Mouse (Mus musculus): ENCODE measurements around the gene Nrxn3. TPM values are rescaled to one million over a fixed set of nuclear protein-coding genes. Genes with fewer than 3 reads are reported as not detected.

Nrxn3 gene
- polyA plus RNA-seq, 1 experiment = 1.0 TPM

- Histone ChIP-seq H3K4me1 (ENCODE audit: control insufficient read depth, insufficient read depth, low read length) (no peaks in the 10 kb centered on the region), H3K27ac (ENCODE audit: control insufficient read depth, insufficient read depth, low read depth, low read length, poor library complexity) (no peak overlapping the region), H3K4me3 (replicated peaks; ENCODE audit: control insufficient read depth, low read depth, low read length) (no peak overlapping the region)
- WGBS = 73% methylated on average over 7 of the region's 7 CpGs
- TF ChIP-seq CTCF (IDR thresholded peaks at IDR 0.05; ENCODE audit: control insufficient read depth, insufficient read depth, low read length) (no peak), POLR2A (IDR thresholded peaks at IDR 0.05; ENCODE audit: borderline replicate concordance, control insufficient read depth, low read depth, low read length) (no peak)
Measured at GRCm38 (mm10) chr12:89109779-89110335, 387.2 kb downstream of the Nrxn3 start.

DNA sequence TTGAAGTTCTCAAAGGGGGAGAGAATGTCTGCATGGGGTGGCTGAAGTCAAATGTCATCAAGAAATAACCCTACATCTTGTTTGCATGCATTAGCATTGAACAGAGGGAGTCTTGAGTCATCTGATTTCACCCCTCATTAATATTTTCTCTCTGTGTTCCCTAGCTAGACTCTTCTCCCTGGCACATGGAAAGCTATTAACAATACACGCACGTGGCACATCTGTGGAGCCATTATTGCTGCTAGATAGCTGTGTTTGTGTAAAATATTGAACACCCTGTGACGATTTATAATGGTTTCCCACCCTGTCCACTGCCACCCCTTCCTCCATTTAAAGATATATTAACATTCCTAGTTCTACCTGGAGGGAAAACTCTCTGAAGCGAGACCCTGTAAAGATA is 405.9 kb downstream of the Nrxn3 start:
- TF ChIP-seq CTCF (IDR thresholded peaks at IDR 0.05; ENCODE audit: control insufficient read depth, insufficient read depth, low read length) = no peak
- TF ChIP-seq POLR2A (IDR thresholded peaks at IDR 0.05; ENCODE audit: borderline replicate concordance, control insufficient read depth, low read depth, low read length) = no peak
- Histone ChIP-seq H3K27ac (ENCODE audit: control insufficient read depth, insufficient read depth, low read depth, low read length, poor library complexity) (no peak overlapping the region), H3K4me3 (replicated peaks; ENCODE audit: control insufficient read depth, low read depth, low read length) (no peak overlapping the region), H3K4me1 (ENCODE audit: control insufficient read depth, insufficient read depth, low read length) (no peaks in the 10 kb centered on the region)
- WGBS = 71% methylated on average over 4 of the region's 4 CpGs

GRCm38 (mm10) chr12:89129139-89129907 is 406.6 kb downstream of the Nrxn3 start:
- no peaks in the 10 kb centered on the region for H3K4me1 ChIP-seq (ENCODE audit: control insufficient read depth, insufficient read depth, low read length)
- no peak overlapping the region for H3K27ac ChIP-seq (ENCODE audit: control insufficient read depth, insufficient read depth, low read depth, low read length, poor library complexity)
- no peak overlapping the region for H3K4me3 ChIP-seq (replicated peaks; ENCODE audit: control insufficient read depth, low read depth, low read length)
- TF ChIP-seq CTCF (IDR thresholded peaks at IDR 0.05; ENCODE audit: control insufficient read depth, insufficient read depth, low read length) (no peak), POLR2A (IDR thresholded peaks at IDR 0.05; ENCODE audit: borderline replicate concordance, control insufficient read depth, low read depth, low read length) (no peak)
- 73% methylated on average over 9 of the region's 9 CpGs for WGBS

DNA sequence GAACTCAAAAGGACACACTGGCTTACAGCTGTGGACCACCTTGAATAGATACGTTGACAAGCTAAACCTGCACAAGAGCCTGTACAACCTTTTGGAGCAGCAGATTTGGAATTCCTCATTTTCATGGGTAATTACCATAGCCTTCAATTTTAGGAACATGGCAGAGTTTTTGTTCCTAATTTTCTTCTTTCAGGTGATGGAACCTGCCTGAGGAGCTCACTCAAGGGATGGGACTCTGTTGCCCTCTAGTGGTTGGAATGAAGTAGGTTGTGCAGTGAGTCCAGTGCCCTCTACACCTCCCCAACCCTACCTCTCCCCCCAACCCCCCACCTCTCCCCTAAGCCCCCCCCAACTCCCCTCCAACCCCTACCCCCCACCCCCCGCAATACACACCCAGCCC is 411.7 kb downstream of the Nrxn3 start:
- no peak for TF ChIP-seq POLR2A (IDR thresholded peaks at IDR 0.05; ENCODE audit: borderline replicate concordance, control insufficient read depth, low read depth, low read length)
- peak; percentile 44 for TF ChIP-seq CTCF (IDR thresholded peaks at IDR 0.05; ENCODE audit: control insufficient read depth, insufficient read depth, low read length)
- H3K4me1 ChIP-seq (ENCODE audit: control insufficient read depth, insufficient read depth, low read length) = no peaks in the 10 kb centered on the region
- H3K4me3 ChIP-seq (replicated peaks; ENCODE audit: control insufficient read depth, low read depth, low read length) = no peak overlapping the region
- H3K27ac ChIP-seq (ENCODE audit: control insufficient read depth, insufficient read depth, low read depth, low read length, poor library complexity) = no peak overlapping the region
- 61% methylated on average over 2 of the region's 2 CpGs for WGBS

- no peak overlapping the region for H3K4me3 ChIP-seq (replicated peaks; ENCODE audit: control insufficient read depth, low read depth, low read length)
- no peak overlapping the region for H3K27ac ChIP-seq (ENCODE audit: control insufficient read depth, insufficient read depth, low read depth, low read length, poor library complexity)
- 63% methylated on average over 8 of the region's 8 CpGs for WGBS
- no peaks in the 10 kb centered on the region for H3K4me1 ChIP-seq (ENCODE audit: control insufficient read depth, insufficient read depth, low read length)
- TF ChIP-seq POLR2A (IDR thresholded peaks at IDR 0.05; ENCODE audit: borderline replicate concordance, control insufficient read depth, low read depth, low read length) (no peak), CTCF (IDR thresholded peaks at IDR 0.05; ENCODE audit: control insufficient read depth, insufficient read depth, low read length) (no peak)
Measured at GRCm38 (mm10) chr12:89134774-89135307, 412.2 kb downstream of the Nrxn3 start.

DNA sequence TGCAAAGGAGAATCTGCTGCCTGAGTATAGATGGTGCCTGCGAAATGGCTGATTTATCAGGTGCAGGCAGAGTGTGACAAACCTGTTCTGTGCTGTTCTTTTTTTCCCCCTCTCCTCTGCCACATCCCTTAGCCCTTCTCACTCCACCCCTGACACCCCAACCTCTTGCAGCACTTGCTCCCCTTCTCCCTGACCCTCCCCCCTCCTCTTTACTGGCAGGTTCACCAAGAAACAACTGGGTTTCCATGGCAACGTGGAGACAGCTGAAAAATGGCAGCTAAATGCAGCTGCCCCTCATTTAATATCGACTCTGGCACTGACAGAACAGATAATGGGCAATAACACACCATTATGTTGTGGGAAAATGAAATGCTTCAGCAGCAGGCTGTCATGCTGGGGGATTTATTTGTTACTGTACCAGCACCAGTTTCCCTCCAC is 426.3 kb downstream of the Nrxn3 start:
- Histone ChIP-seq H3K27ac (ENCODE audit: control insufficient read depth, insufficient read depth, low read depth, low read length, poor library complexity) (no peak overlapping the region), H3K4me1 (ENCODE audit: control insufficient read depth, insufficient read depth, low read length) (no peaks in the 10 kb centered on the region), H3K4me3 (replicated peaks; ENCODE audit: control insufficient read depth, low read depth, low read length) (no peak overlapping the region)
- 26% methylated on average over 3 of the region's 3 CpGs for WGBS
- TF ChIP-seq POLR2A (IDR thresholded peaks at IDR 0.05; ENCODE audit: borderline replicate concordance, control insufficient read depth, low read depth, low read length) (no peak), CTCF (IDR thresholded peaks at IDR 0.05; ENCODE audit: control insufficient read depth, insufficient read depth, low read length) (no peak)

DNA sequence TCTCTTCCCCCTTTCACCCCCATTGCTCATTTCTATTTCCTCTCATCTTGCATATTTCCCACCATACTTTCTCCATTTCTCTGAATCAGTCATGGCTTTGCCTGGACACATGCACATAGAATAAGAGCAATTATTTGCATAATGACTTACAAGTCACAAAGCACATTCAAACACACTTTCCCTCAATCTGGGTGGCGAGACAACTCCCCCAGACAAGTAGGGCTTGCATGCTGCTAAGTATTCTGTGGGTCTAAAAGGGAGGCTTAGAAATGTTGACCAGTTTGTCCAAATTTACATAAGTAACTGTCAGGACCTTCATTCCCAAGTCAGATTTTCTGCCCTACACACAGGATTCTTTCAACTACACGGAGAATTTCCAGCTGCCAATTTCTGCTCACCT is 426.8 kb downstream of the Nrxn3 start:
- no peak overlapping the region for H3K27ac ChIP-seq (ENCODE audit: control insufficient read depth, insufficient read depth, low read depth, low read length, poor library complexity)
- TF ChIP-seq POLR2A (IDR thresholded peaks at IDR 0.05; ENCODE audit: borderline replicate concordance, control insufficient read depth, low read depth, low read length) (no peak), CTCF (IDR thresholded peaks at IDR 0.05; ENCODE audit: control insufficient read depth, insufficient read depth, low read length) (no peak)
- 64% methylated on average over 2 of the region's 2 CpGs for WGBS
- no peak overlapping the region for H3K4me3 ChIP-seq (replicated peaks; ENCODE audit: control insufficient read depth, low read depth, low read length)
- H3K4me1 ChIP-seq (ENCODE audit: control insufficient read depth, insufficient read depth, low read length) = no peaks in the 10 kb centered on the region

DNA sequence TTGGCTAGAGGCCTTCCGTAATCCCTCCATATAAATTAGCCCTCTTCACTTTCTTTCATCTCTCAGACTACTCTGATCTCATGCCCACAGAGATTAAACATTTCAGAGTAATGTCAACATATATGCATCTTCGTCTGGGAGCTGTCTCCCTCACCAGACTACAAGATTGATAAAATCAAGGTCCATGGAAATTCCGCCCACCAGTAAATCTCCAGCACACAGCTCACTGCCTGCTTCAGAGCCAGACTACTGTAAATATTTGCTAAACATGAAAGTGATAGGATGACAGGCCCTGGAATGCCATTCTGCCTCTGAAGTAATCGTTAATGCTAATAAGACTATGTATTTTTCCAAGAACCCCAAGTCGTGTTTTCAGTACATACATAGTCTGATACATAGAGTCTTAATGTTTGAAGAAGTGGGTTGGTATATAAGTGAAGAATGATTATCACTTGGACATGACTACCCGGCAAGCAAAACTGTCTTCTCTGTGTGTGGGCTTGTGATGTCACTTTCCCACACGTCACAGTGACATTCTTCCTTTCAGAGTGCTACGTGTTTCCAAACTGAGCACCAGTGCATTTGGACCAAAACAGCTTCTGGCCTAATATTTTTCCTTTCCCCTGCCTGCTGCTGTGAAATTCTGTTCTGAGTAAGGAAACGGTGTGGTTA is 433.5 kb downstream of the Nrxn3 start:
- H3K4me3 ChIP-seq (replicated peaks; ENCODE audit: control insufficient read depth, low read depth, low read length) = no peak overlapping the region
- no peak for TF ChIP-seq POLR2A (IDR thresholded peaks at IDR 0.05; ENCODE audit: borderline replicate concordance, control insufficient read depth, low read depth, low read length)
- no peak for TF ChIP-seq CTCF (IDR thresholded peaks at IDR 0.05; ENCODE audit: control insufficient read depth, insufficient read depth, low read length)
- no peaks in the 10 kb centered on the region for H3K4me1 ChIP-seq (ENCODE audit: control insufficient read depth, insufficient read depth, low read length)
- no peak overlapping the region for H3K27ac ChIP-seq (ENCODE audit: control insufficient read depth, insufficient read depth, low read depth, low read length, poor library complexity)
- 84% methylated on average over 9 of the region's 9 CpGs for WGBS
